Mouse (Mus musculus) small intestine, adult 2 months (tissue): ENCODE data around the gene Trim61. TPM values are rescaled to one million over a fixed set of nuclear protein-coding genes. Genes with fewer than 3 reads are reported as not detected.

ENCODE experiments used
- H3K27ac ChIP-seq: fragments of 200-500 bp; 2 replicates; pipeline ENCODE4 v1.5.1; 2012; ENCODE audit warnings: low read depth, low read length, control low read depth, inconsistent platforms; ENCODE audit not compliant: insufficient read depth
- H3K27me3 ChIP-seq: fragments of 200-500 bp; 2 replicates; pipeline ENCODE4 v1.6.1; 2012; ENCODE audit warnings: mild to moderate bottlenecking, moderate library complexity, low read length, inconsistent platforms; ENCODE audit not compliant: control insufficient read depth, insufficient read depth
- H3K36me3 ChIP-seq: fragments of 200-500 bp; 2 replicates; pipeline ENCODE4 v1.6.1; 2012; ENCODE audit warnings: mild to moderate bottlenecking, low read length, control low read depth, inconsistent platforms; ENCODE audit not compliant: control insufficient read depth, insufficient read depth
- H3K4me1 ChIP-seq: fragments of 200-500 bp; 2 replicates; pipeline ENCODE4 v1.6.1; 2012; ENCODE audit warnings: low read length, inconsistent platforms, mixed read lengths; ENCODE audit not compliant: control insufficient read depth, insufficient read depth, insufficient read length
- H3K4me3 ChIP-seq: fragments of 200-500 bp; 2 replicates; pipeline ENCODE4 v1.5.1; 2012; ENCODE audit warnings: low read depth, mild to moderate bottlenecking, control low read depth, inconsistent platforms, low read length, moderate library complexity
- CTCF ChIP-seq: fragments of 200-500 bp; IDR thresholded peaks from 2 replicates; pipeline ENCODE4 v1.5.1; 2012; ENCODE audit warnings: low read depth, mild to moderate bottlenecking, control low read depth, inconsistent platforms, low read length, moderate library complexity, mixed read lengths; ENCODE audit not compliant: insufficient replicate concordance, insufficient read length; ENCODE audit errors: extremely low read depth
- POLR2A ChIP-seq: fragments of 200-500 bp; IDR thresholded peaks from 2 replicates; pipeline ENCODE4 v1.6.1; 2012; ENCODE audit warnings: low read depth, mild to moderate bottlenecking, control low read depth, inconsistent platforms, low read length, moderate library complexity
- WGBS: fragments of 180-500 bp; shearing (Covaris S2); methylation state at CpG from one replicate; pipeline ENCODE4 v1.1.7; 2018; 5-methylcytosine and 5-hydroxymethylcytosine counted together
- polyA plus RNA-seq: library from polyadenylated mRNA; depleted of rRNA; stranded (reverse); fragments of >200 nt; gene quantifications from 2 replicates; pipeline ENCODE4 v1.2.3, GENCODE M21; 2012

Gene Trim61
- polyA plus RNA-seq, 1 experiment: not detected

DNA sequence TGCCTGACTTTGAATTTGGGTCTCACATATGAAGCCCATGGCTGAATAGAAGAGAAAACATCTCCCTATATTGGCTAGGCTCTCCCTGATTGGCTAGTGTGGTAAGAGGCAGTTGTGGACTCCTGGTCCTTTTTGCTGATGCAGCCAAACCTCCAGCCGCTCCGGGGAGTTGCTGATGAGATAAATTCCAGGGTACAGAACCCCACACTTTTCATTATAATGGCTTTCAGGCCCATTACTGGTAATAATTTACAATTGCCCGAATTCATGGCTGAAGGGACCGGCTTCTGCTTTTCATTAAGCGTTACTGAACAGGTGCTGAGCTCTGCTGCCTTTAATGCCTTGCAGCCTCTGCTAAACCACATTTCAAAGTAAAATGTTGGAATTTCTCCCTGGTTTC, 35.6 kb upstream of the Trim61 start:
- H3K4me3 ChIP-seq: no peak overlapping the region
- H3K27ac ChIP-seq: no peak overlapping the region
- 65% methylated on average over 5 of the region's 5 CpGs for WGBS
- no peaks in the 10 kb centered on the region for H3K27me3 ChIP-seq
- H3K36me3 ChIP-seq: no peaks in the 10 kb centered on the region
- H3K4me1 ChIP-seq: no peaks in the 10 kb centered on the region
- no peak for TF ChIP-seq CTCF
- no peak for TF ChIP-seq POLR2A

DNA sequence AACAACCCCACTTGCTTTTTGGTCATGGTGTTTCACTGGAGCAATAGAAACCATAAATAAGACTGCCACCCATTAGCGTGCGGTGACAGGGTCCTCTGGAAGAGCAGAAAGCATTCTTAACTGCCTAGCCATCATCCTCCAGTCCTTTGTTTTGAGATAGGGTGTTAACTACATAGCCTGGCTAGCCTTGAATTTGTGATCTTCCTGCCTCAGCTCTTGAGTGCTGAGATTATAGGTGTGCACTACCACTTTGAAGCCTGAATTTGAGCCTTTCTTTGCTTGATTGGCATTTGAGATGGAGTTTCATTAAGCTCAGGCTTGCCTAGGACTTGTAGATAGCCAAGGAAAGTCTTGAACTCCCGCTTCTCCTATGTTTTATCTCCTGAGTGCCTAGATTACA, 35.2 kb upstream of the Trim61 start:
- no peak overlapping the region for H3K4me3 ChIP-seq
- TF ChIP-seq POLR2A: no peak
- TF ChIP-seq CTCF: no peak
- no peak overlapping the region for H3K27ac ChIP-seq
- H3K27me3 ChIP-seq: no peaks in the 10 kb centered on the region
- 89% methylated on average over 3 of the region's 3 CpGs for WGBS
- no peaks in the 10 kb centered on the region for H3K4me1 ChIP-seq
- H3K36me3 ChIP-seq: no peaks in the 10 kb centered on the region

DNA sequence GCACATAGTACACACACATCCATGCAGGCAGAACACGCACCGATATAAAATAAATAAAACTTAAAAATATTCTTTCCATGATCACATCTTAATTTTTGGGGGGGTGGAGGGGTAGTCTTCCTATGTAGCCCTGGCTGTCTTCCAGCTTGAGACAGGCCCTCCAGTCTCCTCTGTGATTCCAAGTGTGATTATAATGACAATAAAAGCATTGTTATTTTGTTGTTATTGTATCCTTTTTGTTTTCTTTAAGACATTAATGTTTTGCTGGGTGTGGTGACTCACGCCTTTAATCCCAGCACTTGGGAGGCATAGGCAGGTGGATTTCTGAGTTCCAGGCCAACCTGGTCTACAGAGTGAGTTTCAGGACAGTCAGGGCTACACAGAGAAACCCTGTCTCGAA, 29.5 kb upstream of the Trim61 start:
- H3K36me3 ChIP-seq: no peaks in the 10 kb centered on the region
- TF ChIP-seq CTCF (no peak), POLR2A (no peak)
- H3K4me1 ChIP-seq: no peaks in the 10 kb centered on the region
- no peaks in the 10 kb centered on the region for H3K27me3 ChIP-seq
- H3K4me3 ChIP-seq: no peak overlapping the region
- 81% methylated on average over 4 of the region's 4 CpGs for WGBS
- H3K27ac ChIP-seq: no peak overlapping the region

DNA sequence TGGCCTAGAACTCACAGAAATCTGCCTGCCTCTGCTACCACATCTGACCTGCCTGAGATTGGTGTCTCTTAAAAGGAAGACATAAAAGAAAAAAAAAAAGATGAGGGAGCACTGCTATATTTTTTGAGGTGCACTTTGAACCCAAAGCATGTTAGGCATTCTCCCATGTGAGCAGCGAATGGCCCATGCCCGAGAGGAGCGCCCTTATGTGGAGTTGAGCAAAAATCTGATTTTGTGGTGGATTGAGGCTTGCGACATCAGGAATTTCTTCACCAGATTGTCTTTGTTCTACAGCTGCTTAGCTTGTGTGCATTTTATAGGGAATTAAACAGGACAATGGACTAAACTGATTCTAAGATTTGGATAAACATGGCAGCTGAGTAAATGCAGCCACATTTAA, 28.9 kb upstream of the Trim61 start:
- no peak for TF ChIP-seq CTCF
- TF ChIP-seq POLR2A: no peak
- H3K27me3 ChIP-seq: no peaks in the 10 kb centered on the region
- H3K4me3 ChIP-seq: no peak overlapping the region
- no peak overlapping the region for H3K27ac ChIP-seq
- no peaks in the 10 kb centered on the region for H3K36me3 ChIP-seq
- H3K4me1 ChIP-seq: no peaks in the 10 kb centered on the region
- 88% methylated on average over 4 of the region's 4 CpGs for WGBS

DNA sequence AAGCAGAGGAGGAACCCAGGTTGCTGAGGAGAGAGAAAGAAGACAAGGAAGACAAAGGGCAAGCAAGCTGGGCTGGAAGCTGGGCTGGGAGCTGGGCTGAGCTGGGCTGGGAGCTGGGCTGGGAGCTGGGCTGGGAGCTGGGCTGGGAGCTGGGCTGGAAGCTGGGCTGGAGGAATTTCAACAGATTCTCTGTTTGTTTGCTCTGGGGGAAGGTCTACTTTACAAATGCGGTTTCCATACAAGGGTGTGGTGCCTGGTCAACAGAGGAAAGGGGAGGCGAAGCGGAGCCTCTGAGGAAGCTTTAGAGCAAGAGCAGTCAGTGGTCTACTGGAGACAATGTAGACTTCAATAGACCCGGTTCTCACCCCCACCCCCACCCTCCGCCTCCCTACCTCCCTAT, 28.2 kb upstream of the Trim61 start:
- H3K4me1 ChIP-seq: no peaks in the 10 kb centered on the region
- 42% methylated on average over 5 of the region's 5 CpGs for WGBS
- H3K27me3 ChIP-seq: no peaks in the 10 kb centered on the region
- H3K36me3 ChIP-seq: no peaks in the 10 kb centered on the region
- no peak overlapping the region for H3K4me3 ChIP-seq
- H3K27ac ChIP-seq: no peak overlapping the region
- TF ChIP-seq CTCF (no peak), POLR2A (no peak)

GRCm38 (mm10) chr8:65037117-65037533, 18.8 kb upstream of the Trim61 start, which contains the start of gene Apela:
Gene Apela (minus strand): TSS chr8:65037336.
- no peak for TF ChIP-seq CTCF
- TF ChIP-seq POLR2A: no peak
- Histone ChIP-seq H3K36me3 (no peaks in the 10 kb centered on the region), H3K27ac (no peak within 1 kb of the TSS), H3K4me3 (no peak within 1 kb of the TSS), H3K27me3 (no peaks in the 10 kb centered on the region), H3K4me1 (no peaks in the 10 kb centered on the region)
- WGBS: under 1% methylated on average over 8 of the region's 8 CpGs

- TF ChIP-seq CTCF (no peak), POLR2A (no peak)
- H3K4me1 ChIP-seq: no peaks in the 10 kb centered on the region
- WGBS: 17% methylated on average over 2 of the region's 2 CpGs
- no peak overlapping the region for H3K4me3 ChIP-seq
- H3K27me3 ChIP-seq: no peaks in the 10 kb centered on the region
- H3K36me3 ChIP-seq: no peaks in the 10 kb centered on the region
- no peak overlapping the region for H3K27ac ChIP-seq
Observed at GRCm38 (mm10) chr8:65034136-65034535, 15.8 kb upstream of the Trim61 start.

DNA sequence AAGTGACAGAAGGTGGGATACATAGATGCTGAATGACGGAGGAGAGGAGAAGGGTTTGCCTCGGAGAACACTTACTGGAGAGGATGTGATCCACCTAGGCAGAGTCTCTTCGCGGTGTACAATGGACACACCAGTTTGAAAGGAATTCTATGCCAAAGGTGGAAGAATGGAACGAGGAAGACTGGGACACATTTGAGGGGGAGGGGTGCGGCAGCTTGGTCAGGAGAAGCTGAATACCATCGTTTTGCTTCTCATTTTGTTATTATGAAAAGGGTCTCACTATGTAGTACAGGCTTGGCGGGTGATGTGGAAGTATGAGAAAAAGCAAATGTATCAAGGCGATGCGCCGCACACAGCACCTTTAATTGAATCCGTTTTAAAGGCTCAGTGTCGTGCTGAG, 14.7 kb upstream of the Trim61 start:
- 81% methylated on average over 13 of the region's 13 CpGs for WGBS

More for the DNA sequence above, 14.7 kb upstream of the Trim61 start:
- H3K27me3 ChIP-seq: no peaks in the 10 kb centered on the region
- no peak overlapping the region for H3K4me3 ChIP-seq
- no peaks in the 10 kb centered on the region for H3K36me3 ChIP-seq
- H3K4me1 ChIP-seq: no peaks in the 10 kb centered on the region
- no peak overlapping the region for H3K27ac ChIP-seq
- TF ChIP-seq POLR2A: no peak
- TF ChIP-seq CTCF: no peak
